Mouse (Mus musculus) activated CD4-positive, CD25-positive, alpha-beta regulatory T cell, adult 9 weeks (primary cell): ENCODE measurements around the gene Tex16. TPM values are rescaled to one million over a fixed set of nuclear protein-coding genes. Genes with fewer than 3 reads are reported as not detected.

Experiments
- polyA plus RNA-seq: library from polyadenylated mRNA; unstranded; fragments of 100-300 nt; shearing (Covaris generic); gene quantifications from one replicate; pipeline ENCODE4 v1.2.1, GENCODE M21; 2017

Gene Tex16
- not detected for polyA plus RNA-seq

GRCm38 (mm10) chrX:112010707-112011106 lies at the start of gene Tex16:
Gene Tex16 (plus strand): TSS chrX:112011007.

Other genes starting within 250 kb of the Tex16 start
- not detected for gene Gm45194, start 119.6 kb upstream of the Tex16 start, polyA plus RNA-seq
- gene 4933403O08Rik, start 228.0 kb downstream of the Tex16 start, polyA plus RNA-seq: not detected